ENCODE assay signal across 12 mouse cellular contexts in the genomic region with DNA sequence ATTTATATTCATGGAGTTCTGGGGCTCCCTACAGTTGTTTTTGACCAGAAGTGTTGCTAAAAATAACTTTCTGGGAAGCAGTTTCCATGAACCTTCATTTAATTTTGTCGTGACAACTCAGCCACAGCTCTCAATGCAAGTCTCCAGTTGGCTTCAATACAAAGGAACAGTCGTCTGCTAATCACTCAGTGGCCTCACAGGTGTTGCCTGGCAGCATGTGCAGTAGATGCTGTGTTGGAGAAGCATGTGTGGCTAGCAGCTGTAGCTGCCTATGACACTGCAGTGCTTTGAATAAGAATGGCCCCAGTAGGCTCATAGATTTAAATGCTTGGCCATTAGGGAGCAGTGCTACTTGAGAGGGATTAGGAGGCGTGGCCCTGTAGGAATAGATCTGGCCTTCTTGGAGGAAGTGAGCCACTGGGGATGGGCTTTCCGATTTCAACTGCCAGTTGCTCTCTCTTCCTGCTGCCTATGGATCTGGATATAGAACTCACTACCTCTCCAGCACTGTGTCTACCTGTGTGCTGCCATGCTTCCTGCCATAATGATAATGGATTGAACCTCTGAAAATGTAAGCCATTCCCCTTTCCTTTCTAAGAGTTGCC.
DNase-seq lines count a peak whose midpoint lies in the region; ATAC-seq and TF ChIP-seq lines count a peak whose summit lies in the region.
"Had no signal": no experiment of that assay in that cellular context is flagged by ENCODE, and none has a peak within 500 bp of the region (broad histone marks: within the 10 kb centered on the region; RNA-seq: fewer than 3 reads in every experiment).

No protein-coding gene starts in this region.

- peak; percentile 57; the same call in 1 of the 2 replicates for ATAC-seq in hindbrain, embryonic 13.5 days (ENCODE audit: low FRiP score)
- no peak for ATAC-seq in hindbrain, embryonic 12.5 days (ENCODE audit: low FRiP score)
- ATAC-seq in neural tube, embryonic 13.5 days (ENCODE audit: low read depth): 0 out of 2 replicates have a peak, but pooled peaks have one; percentile 27
- peak; percentile 67; the same call in 1 of the 2 replicates for ATAC-seq in forebrain, embryonic 13.5 days
- no peak for ATAC-seq in midbrain, postnatal 0 days (ENCODE audit: low FRiP score)

- 60% methylated on average over 4 of the region's 4 CpGs for WGBS in hindbrain, embryonic 13.5 days
- 71% methylated on average over 4 of the region's 4 CpGs for WGBS in hindbrain, embryonic 12.5 days
- 55% methylated on average over 4 of the region's 4 CpGs for WGBS in neural tube, embryonic 13.5 days
- WGBS in forebrain, embryonic 13.5 days: 50% methylated on average over 4 of the region's 4 CpGs
- 55% methylated on average over 4 of the region's 4 CpGs for WGBS in midbrain, postnatal 0 days

- DNase-seq in neural tube, embryonic 10.5 days (ENCODE audit: extremely low spot score, low spot score): no peak
- DNase-seq in midbrain, postnatal 0 days (ENCODE audit: low spot score): peak; percentile 61
- no peak for DNase-seq in testis, postnatal 14 days (ENCODE audit: low spot score)
- DNase-seq in frontal cortex, postnatal 25 days (ENCODE audit: low spot score in 2 of 2): no peak
- DNase-seq: cerebellum, postnatal 14 days; kidney, adult 18-20 months; right cerebral cortex, postnatal 4 days had no signal

- H3K4me1 ChIP-seq in hindbrain, embryonic 13.5 days (replicated peaks): no peaks in the 10 kb centered on the region
- H3K4me1 ChIP-seq in hindbrain, embryonic 12.5 days: peaks cover 5% of the 10 kb centered on the region; the same call in 1 of the 2 replicates
- H3K4me1 ChIP-seq in neural tube, embryonic 13.5 days (replicated peaks): peaks cover 12% of the 10 kb centered on the region; the same call in 1 of the 2 replicates
- no peaks in the 10 kb centered on the region for H3K4me1 ChIP-seq in forebrain, embryonic 13.5 days
- H3K4me1 ChIP-seq in midbrain, postnatal 0 days (ENCODE audit: insufficient read depth, low read length): no peaks in the 10 kb centered on the region

- no peak overlapping the region for H3K9ac ChIP-seq in hindbrain, embryonic 13.5 days
- no peak overlapping the region for H3K9ac ChIP-seq in hindbrain, embryonic 12.5 days
- H3K9ac ChIP-seq in neural tube, embryonic 13.5 days: no peak overlapping the region
- no peak overlapping the region for H3K9ac ChIP-seq in forebrain, embryonic 13.5 days
- H3K9ac ChIP-seq in midbrain, postnatal 0 days (replicated peaks; ENCODE audit: low read length, poor library complexity, severe bottlenecking): no peak overlapping the region

- no peak overlapping the region for H3K27ac ChIP-seq in hindbrain, embryonic 13.5 days
- H3K27ac ChIP-seq in hindbrain, embryonic 12.5 days: no peak overlapping the region
- no peak overlapping the region for H3K27ac ChIP-seq in neural tube, embryonic 13.5 days (replicated peaks)
- no peak overlapping the region for H3K27ac ChIP-seq in forebrain, embryonic 13.5 days
- H3K27ac ChIP-seq in midbrain, postnatal 0 days (ENCODE audit: low read depth, low read length): no peak overlapping the region
- H3K27ac ChIP-seq: stomach, postnatal 0 days had no signal

- H3K4me2 ChIP-seq in hindbrain, embryonic 13.5 days: no peak overlapping the region
- no peak overlapping the region for H3K4me2 ChIP-seq in hindbrain, embryonic 12.5 days (replicated peaks)
- no peak overlapping the region for H3K4me2 ChIP-seq in neural tube, embryonic 13.5 days
- H3K4me2 ChIP-seq in forebrain, embryonic 13.5 days: no peak overlapping the region
- H3K4me2 ChIP-seq in midbrain, postnatal 0 days (ENCODE audit: low read depth, low read length, poor library complexity, severe bottlenecking): no peak overlapping the region

- no peaks in the 10 kb centered on the region for H3K36me3 ChIP-seq in hindbrain, embryonic 13.5 days
- H3K36me3 ChIP-seq in hindbrain, embryonic 12.5 days: no peaks in the 10 kb centered on the region
- no peaks in the 10 kb centered on the region for H3K36me3 ChIP-seq in neural tube, embryonic 13.5 days
- no peaks in the 10 kb centered on the region for H3K36me3 ChIP-seq in forebrain, embryonic 13.5 days (ENCODE audit: poor library complexity, severe bottlenecking)
- H3K36me3 ChIP-seq in midbrain, postnatal 0 days (ENCODE audit: insufficient read depth, low read length): no peaks in the 10 kb centered on the region

- no peak overlapping the region for H3K4me3 ChIP-seq in hindbrain, embryonic 13.5 days
- H3K4me3 ChIP-seq in hindbrain, embryonic 12.5 days: no peak overlapping the region
- no peak overlapping the region for H3K4me3 ChIP-seq in neural tube, embryonic 13.5 days
- no peak overlapping the region for H3K4me3 ChIP-seq in forebrain, embryonic 13.5 days
- no peak overlapping the region for H3K4me3 ChIP-seq in midbrain, postnatal 0 days (ENCODE audit: low read depth, low read length)

- no peaks in the 10 kb centered on the region for H3K9me3 ChIP-seq in hindbrain, embryonic 13.5 days
- no peaks in the 10 kb centered on the region for H3K9me3 ChIP-seq in hindbrain, embryonic 12.5 days (replicated peaks)
- no peaks in the 10 kb centered on the region for H3K9me3 ChIP-seq in neural tube, embryonic 13.5 days
- H3K9me3 ChIP-seq in forebrain, embryonic 13.5 days (replicated peaks): no peaks in the 10 kb centered on the region
- H3K9me3 ChIP-seq in midbrain, postnatal 0 days (ENCODE audit: low read length): no peaks in the 10 kb centered on the region

- TF ChIP-seq CTCF in midbrain, postnatal 0 days (IDR thresholded peaks at IDR 0.05): no peak

- no peaks in the 10 kb centered on the region for H3K27me3 ChIP-seq in hindbrain, embryonic 13.5 days
- H3K27me3 ChIP-seq in hindbrain, embryonic 12.5 days: no peaks in the 10 kb centered on the region
- H3K27me3 ChIP-seq in neural tube, embryonic 13.5 days: no peaks in the 10 kb centered on the region
- H3K27me3 ChIP-seq in forebrain, embryonic 13.5 days: no peaks in the 10 kb centered on the region
- H3K27me3 ChIP-seq in midbrain, postnatal 0 days (ENCODE audit: insufficient read depth, low read length): no peaks in the 10 kb centered on the region

Comparison
In these comparisons a context has a peak if more than half of its experiments do, and no peak if none do; other contexts are left out.
1. ATAC-seq: peak in hindbrain, embryonic 13.5 days (single experiment), neural tube, embryonic 13.5 days (single experiment) and forebrain, embryonic 13.5 days (single experiment); none in hindbrain, embryonic 12.5 days (single experiment) and midbrain, postnatal 0 days (single experiment).